In genomic region chr10:124119585-124119984, GRCm38 (mm10) we compare ENCODE assay signal across 20 mouse cellular contexts.
"Had no signal": no experiment of that assay in that cellular context is flagged by ENCODE, and none has a peak within 500 bp of the region (broad histone marks: within the 10 kb centered on the region; RNA-seq: fewer than 3 reads in every experiment).

No protein-coding gene starts in this region.

- ATAC-seq: liver, postnatal 0 days; midbrain, embryonic 16.5 days had no signal

- H3K9ac ChIP-seq: liver, embryonic 13.5 days; liver, embryonic 15.5 days; liver, postnatal 0 days; midbrain, embryonic 12.5 days; neural tube, embryonic 13.5 days; neural tube, embryonic 15.5 days had no signal

- H3K4me2 ChIP-seq: liver, embryonic 11.5 days; liver, embryonic 13.5 days; liver, embryonic 15.5 days; midbrain, embryonic 12.5 days; neural tube, embryonic 13.5 days; neural tube, embryonic 15.5 days had no signal

- H3K27me3 ChIP-seq: liver, embryonic 13.5 days; liver, embryonic 15.5 days; midbrain, embryonic 12.5 days; neural tube, embryonic 13.5 days; neural tube, embryonic 15.5 days had no signal

- H3K36me3 ChIP-seq: liver, embryonic 13.5 days; liver, embryonic 15.5 days; midbrain, embryonic 10.5 days; midbrain, embryonic 12.5 days; neural tube, embryonic 13.5 days; neural tube, embryonic 15.5 days had no signal

- H3K4me3 ChIP-seq: liver, embryonic 13.5 days; liver, embryonic 15.5 days; midbrain, embryonic 10.5 days; midbrain, embryonic 12.5 days; myocyte; neural tube, embryonic 13.5 days; neural tube, embryonic 15.5 days had no signal

- DNase-seq: liver; liver, embryonic 13.5 days; liver, postnatal 0 days; midbrain, embryonic 14.5 days; retina, postnatal 1 day; right cerebral cortex, adult 18-20 months; right cerebral cortex, postnatal 25 days; right cerebral cortex, postnatal 4 days; spleen, adult 18-20 months; thymus, adult 18-20 months; thymus, postnatal 14 days; thymus, postnatal 36 days had no signal

- H3K27ac ChIP-seq: liver, embryonic 13.5 days; liver, embryonic 15.5 days; midbrain, embryonic 10.5 days; midbrain, embryonic 12.5 days; neural tube, embryonic 13.5 days; neural tube, embryonic 15.5 days had no signal

- H3K9me3 ChIP-seq: liver, embryonic 13.5 days; liver, embryonic 15.5 days; midbrain, embryonic 10.5 days; midbrain, embryonic 12.5 days; neural tube, embryonic 13.5 days; neural tube, embryonic 15.5 days had no signal

- H3K4me1 ChIP-seq: liver, embryonic 13.5 days; liver, embryonic 15.5 days; midbrain, embryonic 10.5 days; midbrain, embryonic 12.5 days; neural tube, embryonic 13.5 days; neural tube, embryonic 15.5 days had no signal
